Mouse (Mus musculus) midbrain, postnatal 0 days (tissue): Measurements from ENCODE around the gene Wrb. TPM values are rescaled to one million over a fixed set of nuclear protein-coding genes. Genes with fewer than 3 reads are reported as not detected.
"Not testable (repeated sequence)": the region's sequence is repeated elsewhere in the genome, so short reads cannot be mapped to it uniquely, and the experiment has no call there.

Experiments
- ATAC-seq: fragments of 200-750 bp; cut with Nextera tagmentation; 2 replicates; pipeline ENCODE4 v1.8.0; 2017; ENCODE audit warnings: moderate number of reproducible peaks, mild to moderate bottlenecking, moderate TSS enrichment, moderate library complexity; ENCODE audit not compliant: low FRiP score
- DNase-seq: peaks from one replicate; pipeline ENCODE4 v3.0.0-alpha.2; 2015; ENCODE audit warnings: low spot score
- H3K27ac ChIP-seq: fragments of 300-500 bp; sonication (generic); 2 replicates; pipeline ENCODE4 v1.5.1; 2014; ENCODE audit warnings: low read depth, mild to moderate bottlenecking, low read length, mixed read lengths
- H3K27me3 ChIP-seq: fragments of 300-500 bp; sonication (generic); 2 replicates; pipeline ENCODE4 v1.6.1; 2014; ENCODE audit warnings: low read length, control low read depth, mixed read lengths; ENCODE audit not compliant: insufficient read depth
- H3K36me3 ChIP-seq: fragments of 300-500 bp; sonication (generic); 2 replicates; pipeline ENCODE4 v1.6.1; 2014; ENCODE audit warnings: low read length, control low read depth, mixed read lengths; ENCODE audit not compliant: insufficient read depth
- H3K4me1 ChIP-seq: fragments of 300-500 bp; sonication (generic); 2 replicates; pipeline ENCODE4 v1.6.1; 2014; ENCODE audit warnings: mild to moderate bottlenecking, control low read depth, antibody characterized with exemption, low read length, mixed read lengths; ENCODE audit not compliant: insufficient read depth
- H3K4me2 ChIP-seq: fragments of 300-500 bp; sonication (generic); 2 replicates; pipeline ENCODE4 v1.6.1; 2014; ENCODE audit warnings: low read depth, mild to moderate bottlenecking, low read length, mixed read lengths; ENCODE audit not compliant: poor library complexity, severe bottlenecking
- H3K4me3 ChIP-seq: fragments of 300-500 bp; sonication (generic); 2 replicates; pipeline ENCODE4 v1.5.1; 2014; ENCODE audit warnings: low read depth, mild to moderate bottlenecking, low read length, moderate library complexity
- H3K9ac ChIP-seq: fragments of 300-500 bp; sonication (generic); replicated peaks from 2 replicates; pipeline ENCODE4 v1.6.1; 2014; ENCODE audit warnings: mild to moderate bottlenecking, low read length, moderate library complexity, mixed read lengths; ENCODE audit not compliant: poor library complexity, severe bottlenecking
- H3K9me3 ChIP-seq: fragments of 300-500 bp; sonication (generic); 2 replicates; pipeline ENCODE4 v1.6.1; 2016; ENCODE audit warnings: low read length, control low read depth
- CTCF ChIP-seq: IDR thresholded peaks from 2 replicates; pipeline ENCODE4 v1.5.1; 2016; ENCODE audit warnings: antibody characterized with exemption, mild to moderate bottlenecking
- WGBS: fragments of 180-500 bp; shearing (Covaris S2); extraction: QIAGEN DNeasy Blood & Tissue Kit; methylation state at CpG from one replicate; pipeline ENCODE4 v1.1.7; 2014; 5-methylcytosine and 5-hydroxymethylcytosine counted together
- polyA plus RNA-seq: library from polyadenylated mRNA; unstranded; fragments of >200 nt; fragmentation: Nextera tagmentation; extraction: Ambion mirVana; gene quantifications from 2 replicates; pipeline ENCODE4 v1.2.1, GENCODE M21; 2015
- total RNA-seq: library from RNA; depleted of rRNA; stranded (reverse); fragments of >200 nt; gene quantifications from 2 replicates; pipeline ENCODE4 v1.2.3, GENCODE M21; 2014; rRNA removed

The Wrb gene
- total RNA-seq (190 and 218 TPM in 2 replicates), polyA plus RNA-seq (212 and 228 TPM in 2 replicates)

- Histone ChIP-seq H3K4me2 (peak within 1 kb of the TSS; percentile 76), H3K4me3 (peak within 1 kb of the TSS; percentile 65), H3K9ac (peak within 1 kb of the TSS; percentile 75), H3K27ac (peak within 1 kb of the TSS; percentile 77), H3K9me3 (no peaks in the 10 kb centered on the region), H3K4me1 (peaks cover 8% of the 10 kb centered on the region; the same call in 1 of the 2 replicates), H3K36me3 (no peaks in the 10 kb centered on the region), H3K27me3 (no peaks in the 10 kb centered on the region)
- under 1% methylated on average over 58 of the region's 68 CpGs for WGBS
- peak; percentile 98 for TF ChIP-seq CTCF
- ATAC-seq (peak; percentile 95), DNase-seq (peak; percentile 100)
These were observed at the start of gene Wrb for GRCm38 (mm10) chr16:96145110-96145800. Gene Wrb, plus strand, starts transcription at chr16:96145407.

DNA sequence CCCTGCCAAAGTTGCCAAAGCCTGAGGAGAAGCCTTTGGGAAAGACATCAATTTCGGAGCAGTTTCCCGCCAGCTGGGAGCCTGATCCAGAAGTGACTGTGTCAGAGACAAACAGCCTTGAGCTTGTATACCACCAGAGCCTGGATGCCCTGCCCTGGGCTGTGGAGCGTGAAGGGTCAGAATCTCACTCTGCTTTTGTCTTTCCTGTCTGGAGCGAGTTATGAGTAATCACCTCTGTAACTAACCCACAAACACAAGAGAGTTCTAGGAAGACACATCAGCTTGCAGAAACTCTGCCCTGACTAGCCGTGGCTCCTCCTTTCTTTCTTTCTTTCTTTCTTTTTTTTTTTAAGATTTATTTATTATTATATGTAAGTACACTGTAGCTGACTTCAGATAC lies 49.2 kb upstream of the Wrb start:
- no peak overlapping the region for H3K9ac ChIP-seq
- no peak overlapping the region for H3K27ac ChIP-seq
- H3K4me2 ChIP-seq = no peak overlapping the region
- H3K4me1 ChIP-seq = no peaks in the 10 kb centered on the region
- DNase-seq = no peak
- H3K36me3 ChIP-seq = no peaks in the 10 kb centered on the region
- no peak for ATAC-seq
- H3K4me3 ChIP-seq = no peak overlapping the region
- 87% methylated on average over 5 of the region's 5 CpGs for WGBS
- TF ChIP-seq CTCF = no peak
- no peaks in the 10 kb centered on the region for H3K9me3 ChIP-seq
- H3K27me3 ChIP-seq = no peaks in the 10 kb centered on the region

- not testable (repeated sequence) for H3K4me1 ChIP-seq, DNase-seq, ATAC-seq, H3K27ac ChIP-seq, H3K36me3 ChIP-seq, H3K27me3 ChIP-seq, H3K9ac ChIP-seq, H3K4me3 ChIP-seq, H3K9me3 ChIP-seq, H3K4me2 ChIP-seq
These were observed 47.4 kb upstream of the Wrb start for GRCm38 (mm10) chr16:96097811-96098210.

GRCm38 (mm10) chr16:96103036-96103435 lies 42.2 kb upstream of the Wrb start:
- Histone ChIP-seq H3K4me3 (no peak overlapping the region), H3K9ac (no peak overlapping the region), H3K27me3 (no peaks in the 10 kb centered on the region), H3K4me1 (no peaks in the 10 kb centered on the region), H3K9me3 (peaks cover 3% of the 10 kb centered on the region; the same call in 1 of the 2 replicates), H3K27ac (no peak overlapping the region), H3K4me2 (no peak overlapping the region), H3K36me3 (no peaks in the 10 kb centered on the region)
- TF ChIP-seq CTCF = peak; percentile 60
- WGBS = 51% methylated on average over 2 of the region's 2 CpGs
- ATAC-seq = no peak
- peak; percentile 30 for DNase-seq

DNA sequence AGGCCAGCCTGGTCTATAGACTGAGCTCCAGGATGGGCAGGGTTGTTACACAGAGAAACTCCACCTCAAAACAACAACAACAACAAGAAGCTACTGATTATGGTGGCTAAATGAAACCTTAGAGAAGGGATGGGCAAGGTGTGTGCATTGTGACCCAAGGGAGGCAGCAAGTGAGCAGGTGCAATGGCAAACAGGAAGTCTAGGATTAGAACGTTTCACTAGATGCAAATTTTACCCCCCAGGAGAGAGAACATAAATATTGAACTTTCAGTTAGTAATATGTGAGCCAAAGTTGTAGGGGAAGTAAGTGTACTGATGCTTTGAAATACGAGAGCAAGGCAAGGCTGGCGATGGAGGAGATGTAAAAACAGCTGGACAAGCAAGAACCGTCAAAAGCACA lies 35.5 kb upstream of the Wrb start:
- H3K27me3 ChIP-seq = no peaks in the 10 kb centered on the region
- no peak overlapping the region for H3K27ac ChIP-seq
- H3K4me2 ChIP-seq = no peak overlapping the region
- no peaks in the 10 kb centered on the region for H3K36me3 ChIP-seq
- peaks cover 3% of the 10 kb centered on the region; the same call in 1 of the 2 replicates for H3K9me3 ChIP-seq
- WGBS = 70% methylated on average over 4 of the region's 4 CpGs
- no peaks in the 10 kb centered on the region for H3K4me1 ChIP-seq
- ATAC-seq (no peak), DNase-seq (no peak)
- H3K9ac ChIP-seq = no peak overlapping the region
- H3K4me3 ChIP-seq = no peak overlapping the region
- no peak for TF ChIP-seq CTCF

DNA sequence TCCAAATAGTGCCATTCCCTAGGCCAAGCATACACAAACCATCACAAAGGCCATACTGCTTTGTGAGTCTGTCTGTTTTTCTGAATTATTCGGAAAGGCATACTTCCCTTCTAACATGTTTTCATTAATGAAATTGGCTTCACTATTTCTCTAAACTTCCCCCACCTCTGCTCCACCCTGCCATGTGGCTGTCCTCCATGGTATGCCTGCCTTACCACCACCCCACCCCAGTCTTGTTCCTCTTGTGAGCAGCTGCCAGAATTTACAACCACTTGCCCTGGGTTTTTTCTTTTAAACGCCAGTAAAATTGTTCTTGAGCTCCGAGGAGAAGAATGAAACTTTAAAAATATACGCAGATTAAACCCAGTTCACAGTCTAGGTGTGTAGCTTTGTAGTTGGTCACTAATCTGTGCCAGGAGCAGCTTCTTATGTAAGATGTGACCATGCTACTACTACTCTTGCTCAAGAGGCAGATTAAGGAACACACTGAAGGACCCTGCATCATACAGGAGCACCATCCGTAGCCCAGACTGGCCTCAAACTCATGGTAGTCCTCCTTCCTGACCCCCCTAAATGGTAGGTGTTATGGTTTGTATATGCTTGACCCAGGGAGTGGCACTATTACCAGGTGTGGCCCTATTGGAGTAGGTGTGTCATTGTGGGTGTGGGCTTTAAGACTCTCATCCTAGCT lies 34.4 kb upstream of the Wrb start:
- DNase-seq = no peak
- peaks cover 3% of the 10 kb centered on the region; the same call in 1 of the 2 replicates for H3K9me3 ChIP-seq
- H3K27ac ChIP-seq = no peak overlapping the region
- 84% methylated on average over 5 of the region's 5 CpGs for WGBS
- no peak for ATAC-seq
- no peak overlapping the region for H3K4me3 ChIP-seq
- H3K9ac ChIP-seq = no peak overlapping the region
- H3K36me3 ChIP-seq = no peaks in the 10 kb centered on the region
- H3K27me3 ChIP-seq = no peaks in the 10 kb centered on the region
- H3K4me2 ChIP-seq = no peak overlapping the region
- no peak for TF ChIP-seq CTCF
- H3K4me1 ChIP-seq = no peaks in the 10 kb centered on the region
